Mouse (Mus musculus) adrenal gland, adult 18-20 months (tissue): ENCODE measurements around the gene Cpvl. TPM values are rescaled to one million over a fixed set of nuclear protein-coding genes. Genes with fewer than 3 reads are reported as not detected.

Experiments
- DNase-seq, 2 experiments: peaks; one replicate each; pipeline ENCODE4 v3.0.0; 2021 to 2022; ENCODE audit warnings: low spot score in 2 of 2
- total RNA-seq, 2 experiments: library from RNA; stranded (reverse); gene quantifications; 1 replicate in 1 of 2; 2 replicates in 1 of 2; pipeline ENCODE4 v1.2.3; 2021

Gene Cpvl
- total RNA-seq, 2 experiments from 2014 or later: not detected

GRCm38 (mm10) chr6:53972238-53972743 lies 6.2 kb downstream of the Cpvl start:
- no peak for DNase-seq

- DNase-seq: no peak
Measured at GRCm38 (mm10) chr6:53971729-53972128, 6.7 kb downstream of the Cpvl start.

- no peak for DNase-seq
Measured at GRCm38 (mm10) chr6:53969081-53969480, 9.4 kb downstream of the Cpvl start.

GRCm38 (mm10) chr6:53968550-53968949 lies 9.9 kb downstream of the Cpvl start:
- no peak for DNase-seq

- DNase-seq: no peak
Measured at GRCm38 (mm10) chr6:53966595-53966994, 11.9 kb downstream of the Cpvl start.

GRCm38 (mm10) chr6:53965900-53966299 lies 12.6 kb downstream of the Cpvl start:
- DNase-seq: no peak

GRCm38 (mm10) chr6:53963906-53964496 lies 14.5 kb downstream of the Cpvl start:
- DNase-seq: no peak

- no peak for DNase-seq
Measured at GRCm38 (mm10) chr6:53962006-53962405, 16.5 kb downstream of the Cpvl start.

GRCm38 (mm10) chr6:53959826-53960225 lies 18.6 kb downstream of the Cpvl start:
- no peak for DNase-seq

- DNase-seq: peak; percentile 75 to 80
Measured at GRCm38 (mm10) chr6:53958321-53958720, 20.1 kb downstream of the Cpvl start.

- DNase-seq: no peak
Measured at GRCm38 (mm10) chr6:53956513-53956912, 22.0 kb downstream of the Cpvl start.

- no peak for DNase-seq
Measured at GRCm38 (mm10) chr6:53955846-53956245, 22.6 kb downstream of the Cpvl start.

GRCm38 (mm10) chr6:53955271-53955670 lies 23.2 kb downstream of the Cpvl start:
- DNase-seq: no peak

- peak in 1 of 2 experiments; percentile 33 for DNase-seq
Measured at GRCm38 (mm10) chr6:53954106-53954505, 24.4 kb downstream of the Cpvl start.

- no peak for DNase-seq
Measured at GRCm38 (mm10) chr6:53953348-53953747, 25.1 kb downstream of the Cpvl start.

GRCm38 (mm10) chr6:53951421-53951820 lies 27.1 kb downstream of the Cpvl start:
- no peak for DNase-seq

GRCm38 (mm10) chr6:53950876-53951275 lies 27.6 kb downstream of the Cpvl start:
- DNase-seq: no peak

GRCm38 (mm10) chr6:53948388-53949035 lies 30.0 kb downstream of the Cpvl start:
- no peak for DNase-seq

GRCm38 (mm10) chr6:53944887-53945286 lies 33.6 kb downstream of the Cpvl start:
- DNase-seq: no peak

GRCm38 (mm10) chr6:53944417-53944816 lies 34.1 kb downstream of the Cpvl start:
- no peak for DNase-seq

- DNase-seq: no peak
Measured at GRCm38 (mm10) chr6:53942190-53942831, 36.2 kb downstream of the Cpvl start.

GRCm38 (mm10) chr6:53939752-53940151 lies 38.7 kb downstream of the Cpvl start:
- no peak for DNase-seq
